Mouse (Mus musculus) testis, adult 2 months (tissue): ENCODE measurements around the gene Rab3d.

Experiments
- CTCF ChIP-seq: fragments of 200-500 bp; IDR thresholded peaks from 2 replicates; pipeline ENCODE4 v1.5.1; 2012; ENCODE audit warnings: low read depth, mild to moderate bottlenecking, inconsistent platforms, low read length, moderate library complexity; ENCODE audit not compliant: control insufficient read depth, insufficient read depth, insufficient replicate concordance
- POLR2A ChIP-seq: fragments of 200-500 bp; IDR thresholded peaks from 2 replicates; pipeline ENCODE4 v1.6.1; 2012; ENCODE audit warnings: low read depth, mild to moderate bottlenecking, inconsistent platforms, low read length, moderate library complexity; ENCODE audit not compliant: control insufficient read depth

GRCm38 (mm10) chr9:21932006-21932405 is 14.0 kb upstream of the Rab3d start:
- TF ChIP-seq CTCF (no peak), POLR2A (no peak)
